Mouse (Mus musculus) duodenum, adult 2 months (tissue): ENCODE measurements around the gene Fam47c. TPM values are rescaled to one million over a fixed set of nuclear protein-coding genes. Genes with fewer than 3 reads are reported as not detected.

Experiments used
- polyA plus RNA-seq: library from polyadenylated mRNA; depleted of rRNA; stranded (reverse); fragments of >200 nt; gene quantifications from 2 replicates; pipeline ENCODE4 v1.2.3, GENCODE M21; 2012; ENCODE audit warnings: low replicate concordance; rRNA removed

Gene Fam47c
- polyA plus RNA-seq, result not detected in 2 replicates

DNA sequence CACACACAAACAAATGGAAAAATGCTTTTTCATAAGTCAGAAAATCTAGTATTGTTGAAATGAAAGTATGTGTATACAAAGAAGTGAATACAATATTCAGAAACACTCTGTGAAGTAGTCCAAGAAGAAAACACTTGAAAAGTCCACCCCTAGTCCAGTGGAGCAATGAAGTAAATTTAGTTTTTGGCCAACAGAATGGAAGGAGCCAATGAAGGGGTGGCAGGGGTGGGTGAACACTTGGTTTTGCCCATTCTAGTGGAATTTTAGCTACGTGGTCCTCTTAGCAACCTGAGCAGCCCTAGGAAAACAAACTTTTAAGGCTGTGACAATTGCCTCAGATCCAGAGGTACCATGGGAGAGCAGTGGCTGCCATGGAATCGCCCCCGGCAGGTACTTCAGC lies at the start of gene Fam47c:
Gene Fam47c, plus strand, starts transcription at position 301 of the 400 bp plus-strand sequence.

Other genes with a start within 250 kb of the Fam47c start
- gene Prrg1, start 153.9 kb upstream of the Fam47c start, polyA plus RNA-seq, result 0.51 TPM in 1 of 2 replicates, not detected in the other